Mouse (Mus musculus) erythroblast, embryonic 14.5 days (primary cell): ENCODE results near the gene Zfp94. TPM values are rescaled to one million over a fixed set of nuclear protein-coding genes. Genes with fewer than 3 reads are reported as not detected.

Experiments used
- H3K27me3 ChIP-seq: 2 replicates; pipeline ENCODE4 v1.6.1; 2012; ENCODE audit warnings: inconsistent platforms; ENCODE audit not compliant: control insufficient read depth
- H3K36me3 ChIP-seq: 2 replicates; pipeline ENCODE4 v1.6.1; 2012; ENCODE audit warnings: mild to moderate bottlenecking, inconsistent platforms; ENCODE audit not compliant: control insufficient read depth
- H3K4me1 ChIP-seq: 2 replicates; pipeline ENCODE4 v1.6.1; 2012; ENCODE audit warnings: inconsistent platforms; ENCODE audit not compliant: control insufficient read depth
- H3K4me3 ChIP-seq: replicated peaks from 2 replicates; pipeline ENCODE3; 2012; ENCODE audit warnings: moderate library complexity, mild to moderate bottlenecking, inconsistent platforms
- H3K9me3 ChIP-seq: 2 replicates; pipeline ENCODE4 v1.6.1; 2012; ENCODE audit warnings: low read length, inconsistent platforms, mixed read lengths; ENCODE audit not compliant: control insufficient read depth
- GATA1 ChIP-seq: IDR thresholded peaks from 2 replicates; pipeline ENCODE4 v1.6.1; 2012; ENCODE audit warnings: low read length, inconsistent platforms, mixed read lengths
- TAL1 ChIP-seq: IDR thresholded peaks from 3 replicates; pipeline ENCODE4 v1.6.1; 2012; ENCODE audit warnings: low read length, inconsistent platforms, mixed read lengths
- polyA plus RNA-seq: library from polyadenylated mRNA; stranded (reverse); fragments of >175 nt; gene quantifications from 2 replicates; pipeline ENCODE4 v1.2.3, GENCODE M21; 2012

The Zfp94 gene
- polyA plus RNA-seq, 1 experiment = 0.07 TPM

DNA sequence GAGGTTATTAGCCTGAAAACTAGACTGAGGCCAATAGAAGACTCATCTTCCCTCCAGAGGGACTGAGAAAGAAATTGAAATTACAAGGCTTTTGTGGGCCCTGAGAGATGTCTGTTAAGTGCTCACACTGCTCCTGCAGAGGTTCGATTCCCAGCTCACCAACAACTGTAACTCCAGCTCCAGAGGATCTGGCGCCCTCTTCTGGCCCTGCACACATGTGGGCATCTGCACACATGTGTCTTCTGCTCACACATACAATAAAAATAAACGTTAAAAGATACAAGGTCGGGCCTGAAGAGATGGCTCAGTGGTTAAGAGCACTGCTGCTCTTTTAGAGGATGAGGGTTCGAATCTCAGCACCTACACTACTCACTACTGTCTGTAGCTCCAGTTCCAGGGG lies 30.0 kb upstream of the Zfp94 start:
- TF ChIP-seq GATA1 (no peak), TAL1 (no peak)
- H3K36me3 ChIP-seq = no peaks in the 10 kb centered on the region
- H3K27me3 ChIP-seq = peaks cover 3% of the 10 kb centered on the region; the same call in 1 of the 2 replicates
- H3K4me3 ChIP-seq = no peak overlapping the region
- H3K9me3 ChIP-seq = no peaks in the 10 kb centered on the region
- no peaks in the 10 kb centered on the region for H3K4me1 ChIP-seq

DNA sequence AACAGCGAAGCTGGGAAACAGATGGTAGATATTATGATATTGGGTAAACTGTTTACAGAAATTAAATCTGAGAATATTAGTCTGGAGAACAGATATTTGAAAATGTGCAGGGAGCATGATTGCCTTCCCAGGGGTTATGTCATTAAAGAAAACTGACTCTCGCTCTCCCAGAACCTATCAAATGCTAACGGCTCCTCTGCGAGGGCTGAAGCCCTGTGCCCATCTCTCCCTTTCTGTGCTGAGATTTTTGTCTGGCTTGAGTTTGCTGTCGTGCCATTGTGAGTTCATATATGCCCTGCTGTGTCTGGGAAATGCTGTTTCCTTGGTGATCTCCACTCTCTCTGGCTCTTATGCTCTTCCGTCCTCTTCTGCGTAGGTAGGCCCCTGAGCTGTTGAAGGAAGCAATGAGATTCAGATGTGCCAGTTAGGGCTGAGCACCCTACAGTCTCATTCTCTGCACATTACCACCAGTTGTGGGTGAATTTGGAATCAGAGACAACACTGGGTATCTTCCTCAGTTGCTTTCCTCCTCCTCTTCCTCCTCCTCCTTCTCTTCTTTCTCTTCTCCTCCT lies 27.3 kb upstream of the Zfp94 start:
- Histone ChIP-seq H3K4me3 (no peak overlapping the region), H3K9me3 (no peaks in the 10 kb centered on the region), H3K4me1 (no peaks in the 10 kb centered on the region), H3K27me3 (no peaks in the 10 kb centered on the region), H3K36me3 (no peaks in the 10 kb centered on the region)
- TF ChIP-seq TAL1 = no peak
- no peak for TF ChIP-seq GATA1

DNA sequence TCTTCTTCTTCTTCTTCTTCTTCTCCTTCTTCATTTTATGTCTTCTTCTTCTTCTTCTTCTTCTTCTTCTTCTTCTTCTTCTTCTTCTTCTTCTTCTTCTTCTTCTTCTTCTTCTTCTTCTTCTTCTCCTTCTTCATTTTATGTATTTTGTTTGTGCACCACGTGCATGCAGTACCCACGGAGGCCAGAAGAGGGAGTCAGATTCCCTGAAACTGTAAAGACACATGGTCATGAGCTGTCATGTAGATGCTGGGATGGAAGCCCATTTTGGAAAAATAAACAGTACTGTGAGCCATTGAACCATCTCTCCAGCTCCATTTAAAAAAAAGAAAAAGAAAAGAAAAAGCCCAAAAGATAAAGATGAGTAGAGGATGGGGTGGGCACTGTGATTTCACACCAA lies 21.8 kb upstream of the Zfp94 start:
- peaks cover 5% of the 10 kb centered on the region; the same call in 1 of the 2 replicates for H3K9me3 ChIP-seq
- peaks cover 20% of the 10 kb centered on the region for H3K27me3 ChIP-seq
- H3K36me3 ChIP-seq = no peaks in the 10 kb centered on the region
- TF ChIP-seq GATA1 = no peak
- TF ChIP-seq TAL1 = no peak
- H3K4me1 ChIP-seq = no peaks in the 10 kb centered on the region
- H3K4me3 ChIP-seq = no peak overlapping the region

DNA sequence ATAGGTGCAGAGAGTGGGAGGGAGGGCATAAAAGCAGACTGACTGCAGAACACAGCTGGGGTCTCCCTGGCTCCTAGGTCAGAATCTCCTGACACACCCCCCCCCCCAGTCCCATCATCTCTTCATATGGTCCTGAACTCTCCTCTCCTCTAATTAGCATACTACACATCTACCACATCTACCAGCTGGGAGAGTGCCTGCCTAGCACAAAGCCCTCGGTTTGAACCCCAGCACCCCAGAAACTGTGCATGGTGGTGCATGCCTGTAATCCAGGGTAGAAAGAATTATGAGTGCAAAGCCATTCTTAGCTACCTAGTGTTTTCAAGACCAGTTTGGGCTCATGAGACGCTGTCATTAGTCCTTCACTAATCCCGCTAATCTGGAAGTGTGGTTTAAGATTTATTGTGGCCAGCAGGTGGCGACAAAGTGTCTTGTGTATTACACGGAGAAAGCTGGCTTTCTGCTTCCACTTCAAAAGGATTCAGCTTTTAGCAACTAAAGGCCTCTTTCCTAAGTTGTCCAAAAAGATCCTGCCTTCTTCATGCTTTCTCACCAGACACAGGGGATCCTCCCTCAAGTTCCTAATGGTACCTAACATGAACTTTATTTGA lies 19.3 kb upstream of the Zfp94 start:
- no peak overlapping the region for H3K4me3 ChIP-seq
- H3K27me3 ChIP-seq = peaks cover 27% of the 10 kb centered on the region
- TF ChIP-seq TAL1 (no peak), GATA1 (no peak)
- no peaks in the 10 kb centered on the region for H3K4me1 ChIP-seq
- H3K9me3 ChIP-seq = peaks cover 6% of the 10 kb centered on the region; the same call in 1 of the 2 replicates
- no peaks in the 10 kb centered on the region for H3K36me3 ChIP-seq

DNA sequence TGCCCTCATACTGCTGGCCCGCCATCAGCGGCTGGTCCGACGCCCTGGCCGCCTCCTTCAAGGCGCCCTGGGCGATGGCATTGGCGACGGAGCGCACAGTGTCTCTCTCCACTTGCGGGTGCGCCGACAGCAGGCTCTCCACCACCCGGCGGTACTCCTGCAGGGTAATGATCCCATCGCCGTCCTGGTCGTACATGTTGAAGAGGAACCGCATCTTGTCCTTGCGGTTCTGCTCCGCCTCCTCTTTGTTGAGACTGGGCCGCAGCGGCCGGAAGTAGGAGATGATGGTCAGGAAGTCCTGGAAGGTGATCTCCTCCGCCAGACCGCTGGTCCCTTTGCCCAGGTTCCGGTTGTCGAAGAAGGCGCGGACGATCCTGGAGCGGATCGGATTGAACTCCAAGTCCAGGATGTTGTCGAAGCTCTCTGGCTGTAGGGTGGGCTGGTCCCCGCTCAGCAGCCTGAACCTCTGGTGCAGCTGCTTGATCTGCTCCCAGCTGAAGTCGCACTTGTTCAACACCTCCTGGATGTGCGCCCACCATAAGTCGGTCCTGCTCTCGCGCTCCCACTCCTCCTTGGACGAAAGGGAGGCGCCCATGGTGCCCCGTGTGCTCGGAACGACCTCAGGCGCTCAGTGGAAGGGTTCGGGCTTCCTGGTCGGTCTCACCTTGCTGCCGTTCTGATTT lies 17.0 kb upstream of the Zfp94 start, which contains the start of gene Tescl:
Tescl (minus strand) TSS at position 633 of the 683 bp plus-strand sequence.
- H3K4me1 ChIP-seq = no peaks in the 10 kb centered on the region
- H3K27me3 ChIP-seq = peaks cover 27% of the 10 kb centered on the region
- H3K9me3 ChIP-seq = peaks cover 6% of the 10 kb centered on the region; the same call in 1 of the 2 replicates
- TF ChIP-seq TAL1 (no peak), GATA1 (no peak)
- no peak within 1 kb of the TSS for H3K4me3 ChIP-seq
- H3K36me3 ChIP-seq = no peaks in the 10 kb centered on the region

DNA sequence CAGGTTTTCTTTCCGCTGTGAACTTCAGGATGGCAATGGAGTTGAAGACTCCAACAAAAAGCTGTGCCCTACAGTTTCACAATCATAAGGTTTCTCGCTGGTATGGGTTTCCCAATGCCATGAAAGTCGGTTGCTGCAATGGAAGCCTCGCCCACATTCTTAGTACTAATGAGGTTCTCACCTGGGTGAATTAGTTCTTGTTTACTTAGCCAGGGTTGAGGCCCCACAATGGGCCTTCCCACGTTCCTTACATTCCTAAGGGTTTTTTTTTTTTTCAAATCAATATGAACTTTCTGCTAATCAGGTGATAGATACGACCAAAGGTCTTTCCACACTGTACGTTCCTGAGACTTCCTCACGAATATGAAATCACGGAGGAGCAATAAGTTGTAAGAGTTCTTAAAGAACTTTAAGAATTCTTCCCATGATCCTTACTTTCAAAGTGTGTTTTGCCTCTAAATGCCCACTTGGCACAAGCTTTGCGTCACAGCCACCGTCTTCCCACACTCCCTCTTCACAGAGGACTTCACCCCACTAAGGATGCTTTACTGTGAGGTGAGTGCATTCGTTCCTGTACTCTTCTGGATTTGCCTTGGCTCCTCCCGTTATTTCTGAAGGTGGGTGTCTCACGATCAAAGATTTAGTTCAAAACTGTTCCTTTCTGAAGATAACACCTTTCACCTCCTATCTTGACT lies 11.0 kb upstream of the Zfp94 start:
- peaks cover 11% of the 10 kb centered on the region for H3K9me3 ChIP-seq
- H3K4me3 ChIP-seq = no peak overlapping the region
- peaks cover 16% of the 10 kb centered on the region for H3K27me3 ChIP-seq
- H3K4me1 ChIP-seq = no peaks in the 10 kb centered on the region
- TF ChIP-seq GATA1 (no peak), TAL1 (no peak)
- H3K36me3 ChIP-seq = no peaks in the 10 kb centered on the region

DNA sequence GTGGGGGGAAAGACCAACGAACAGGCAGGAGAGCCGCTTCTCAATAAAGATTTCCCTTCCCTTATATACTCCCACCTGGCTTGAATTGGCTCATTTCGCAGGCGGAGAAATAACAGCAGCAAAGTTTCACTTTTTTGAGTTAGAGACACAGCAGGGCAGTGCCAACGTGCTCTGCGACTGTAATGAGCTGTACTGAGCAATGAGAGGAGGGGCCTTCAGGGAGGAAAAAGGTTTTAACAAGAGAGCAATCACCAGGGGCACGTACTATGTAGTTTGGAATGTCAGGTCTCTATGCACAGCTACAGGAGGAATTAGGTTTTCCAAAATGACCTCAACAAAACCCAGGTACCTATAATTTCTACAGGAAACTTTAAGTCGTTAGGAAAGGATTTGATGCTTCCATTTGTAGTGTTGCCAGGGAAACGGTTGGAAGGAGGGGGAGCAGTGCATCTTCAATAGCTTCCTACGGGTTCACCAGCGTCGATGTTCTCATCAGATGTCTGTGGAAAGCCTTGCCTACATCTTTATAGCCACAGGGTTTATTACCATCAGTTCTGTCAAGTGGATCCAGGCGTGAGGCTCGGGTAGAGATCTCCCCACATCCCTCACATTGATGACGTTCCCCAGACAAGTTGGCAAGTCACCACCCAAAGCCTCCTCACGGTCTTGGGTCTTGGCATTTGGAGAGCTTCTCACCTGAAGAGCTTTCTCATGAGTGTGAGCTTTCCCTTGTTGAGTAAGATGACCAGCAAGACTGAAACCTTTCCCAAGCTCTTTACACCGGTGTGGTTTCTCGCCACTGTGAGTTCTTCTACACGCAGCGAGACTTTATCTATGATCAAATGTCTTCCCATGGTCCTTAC lies 10.0 kb upstream of the Zfp94 start:
- Histone ChIP-seq H3K27me3 (peaks cover 16% of the 10 kb centered on the region), H3K4me3 (no peak overlapping the region), H3K4me1 (no peaks in the 10 kb centered on the region), H3K36me3 (no peaks in the 10 kb centered on the region), H3K9me3 (peaks cover 11% of the 10 kb centered on the region)
- TF ChIP-seq TAL1 (no peak), GATA1 (no peak)

DNA sequence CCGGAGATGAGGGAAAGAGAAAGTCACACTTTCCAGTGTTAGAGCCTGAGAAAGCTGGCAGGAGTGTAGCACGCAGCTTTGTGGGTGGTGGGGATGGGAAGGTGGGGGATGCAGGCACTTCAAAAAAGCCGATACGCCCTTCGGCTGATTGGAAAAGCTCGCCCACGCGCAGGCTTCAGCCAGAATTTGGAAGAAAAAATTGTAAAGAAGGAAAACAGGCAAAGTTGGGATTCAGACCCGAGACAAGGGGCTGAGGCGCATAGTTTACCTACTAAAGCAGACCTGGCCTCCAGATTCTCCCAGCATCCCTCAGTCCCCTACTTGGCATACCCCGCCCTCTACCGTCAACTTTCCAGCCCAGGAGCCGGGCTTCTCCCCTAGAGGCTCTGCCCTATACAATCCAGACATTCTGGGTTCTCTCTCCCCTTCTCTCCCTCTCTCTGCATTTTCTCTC lies 9.2 kb upstream of the Zfp94 start:
- Histone ChIP-seq H3K36me3 (no peaks in the 10 kb centered on the region), H3K4me3 (no peak overlapping the region), H3K4me1 (no peaks in the 10 kb centered on the region), H3K27me3 (peaks cover 16% of the 10 kb centered on the region), H3K9me3 (peaks cover 11% of the 10 kb centered on the region)
- TF ChIP-seq GATA1 = no peak
- no peak for TF ChIP-seq TAL1
